Mouse (Mus musculus): ENCODE data around the gene Rarb. TPM values are rescaled to one million over a fixed set of nuclear protein-coding genes. Genes with fewer than 3 reads are reported as not detected.

Rarb gene
- polyA plus RNA-seq, 1 experiment: 0.19 TPM

- TF ChIP-seq MAX (IDR thresholded peaks at IDR 0.05; ENCODE audit: low read depth): no peak
- TF ChIP-seq TCF12 (IDR thresholded peaks at IDR 0.05; ENCODE audit: insufficient read depth, poor library complexity, severe bottlenecking): no peak
- TF ChIP-seq SRF (IDR thresholded peaks at IDR 0.05; ENCODE audit: control insufficient read depth, insufficient read length, low read depth): no peak
- no peak for TF ChIP-seq USF1 (IDR thresholded peaks at IDR 0.05; ENCODE audit: low read depth)
- no peak for TF ChIP-seq E2F4 (IDR thresholded peaks at IDR 0.05; ENCODE audit: insufficient read depth)
- TF ChIP-seq POLR2AphosphoS2 (IDR thresholded peaks at IDR 0.05; ENCODE audit: insufficient read length, low read depth): no peak
- TF ChIP-seq MYOG (IDR thresholded peaks at IDR 0.05; ENCODE audit: control insufficient read depth in 1 of 3, insufficient read depth in 1 of 3, insufficient read length in 2 of 3, low read depth in 2 of 3): no peak
- TF ChIP-seq POLR2A (IDR thresholded peaks at IDR 0.05; ENCODE audit: insufficient read length, low read depth): no peak
- no peak for TF ChIP-seq CEBPB (IDR thresholded peaks at IDR 0.05; ENCODE audit: insufficient read depth, poor library complexity, severe bottlenecking)
- Histone ChIP-seq H3K79me2 (ENCODE audit: control insufficient read depth, insufficient read depth) (no peaks in the 10 kb centered on the region), H3K4me2 (ENCODE audit: low read depth) (no peak overlapping the region), H3K36me3 (ENCODE audit: control insufficient read depth, insufficient read depth) (peaks cover 20% of the 10 kb centered on the region), H3ac (ENCODE audit: control insufficient read depth, insufficient read length) (no peak overlapping the region), H3K4me3 (no peak overlapping the region), H3K27me3 (ENCODE audit: control insufficient read depth, insufficient read depth, insufficient read length) (no peaks in the 10 kb centered on the region)
Measured at GRCm38 (mm10) chr14:16432550-16432949, 386.4 kb downstream of the Rarb start.

- TF ChIP-seq MAX (IDR thresholded peaks at IDR 0.05; ENCODE audit: low read depth): no peak
- no peak for TF ChIP-seq TCF3 (IDR thresholded peaks at IDR 0.05; ENCODE audit: insufficient read length, low read depth)
- no peak for TF ChIP-seq POLR2A (IDR thresholded peaks at IDR 0.05; ENCODE audit: insufficient read length, low read depth)
- TF ChIP-seq REST (IDR thresholded peaks at IDR 0.05; ENCODE audit: insufficient read depth, insufficient read length): no peak
- TF ChIP-seq TCF12 (IDR thresholded peaks at IDR 0.05; ENCODE audit: insufficient read depth, poor library complexity, severe bottlenecking): no peak
- TF ChIP-seq MYOD1 (IDR thresholded peaks at IDR 0.05; ENCODE audit: control insufficient read depth in 1 of 3, insufficient read length in 2 of 3, low read depth in 2 of 3): no peak
- TF ChIP-seq E2F4 (IDR thresholded peaks at IDR 0.05; ENCODE audit: insufficient read depth): no peak
- no peak for TF ChIP-seq SRF (IDR thresholded peaks at IDR 0.05; ENCODE audit: control insufficient read depth, insufficient read length, low read depth)
- TF ChIP-seq POLR2AphosphoS2 (IDR thresholded peaks at IDR 0.05; ENCODE audit: insufficient read length, low read depth): no peak
- no peak for TF ChIP-seq CEBPB (IDR thresholded peaks at IDR 0.05; ENCODE audit: insufficient read depth, poor library complexity, severe bottlenecking)
- no peak for TF ChIP-seq USF1 (IDR thresholded peaks at IDR 0.05; ENCODE audit: low read depth)
- TF ChIP-seq MYOG (IDR thresholded peaks at IDR 0.05; ENCODE audit: control insufficient read depth in 1 of 3, insufficient read depth in 1 of 3, insufficient read length in 2 of 3, low read depth in 2 of 3): no peak
- Histone ChIP-seq H3K4me2 (ENCODE audit: low read depth) (no peak overlapping the region), H3ac (ENCODE audit: control insufficient read depth, insufficient read length) (no peak overlapping the region), H3K27me3 (ENCODE audit: control insufficient read depth, insufficient read depth, insufficient read length) (no peaks in the 10 kb centered on the region), H3K79me2 (ENCODE audit: control insufficient read depth, insufficient read depth) (no peaks in the 10 kb centered on the region), H3K4me3 (no peak overlapping the region), H3K36me3 (ENCODE audit: control insufficient read depth, insufficient read depth) (peaks cover 22% of the 10 kb centered on the region)
Measured at GRCm38 (mm10) chr14:16431941-16432499, 386.9 kb downstream of the Rarb start.

- no peak for TF ChIP-seq REST (IDR thresholded peaks at IDR 0.05; ENCODE audit: insufficient read depth, insufficient read length)
- no peak for TF ChIP-seq POLR2AphosphoS2 (IDR thresholded peaks at IDR 0.05; ENCODE audit: insufficient read length, low read depth)
- no peak for TF ChIP-seq MYOG (IDR thresholded peaks at IDR 0.05; ENCODE audit: control insufficient read depth in 1 of 3, insufficient read depth in 1 of 3, insufficient read length in 2 of 3, low read depth in 2 of 3)
- no peak for TF ChIP-seq POLR2A (IDR thresholded peaks at IDR 0.05; ENCODE audit: insufficient read length, low read depth)
- no peak for TF ChIP-seq E2F4 (IDR thresholded peaks at IDR 0.05; ENCODE audit: insufficient read depth)
- no peak for TF ChIP-seq SRF (IDR thresholded peaks at IDR 0.05; ENCODE audit: control insufficient read depth, insufficient read length, low read depth)
- no peak for TF ChIP-seq TCF3 (IDR thresholded peaks at IDR 0.05; ENCODE audit: insufficient read length, low read depth)
- TF ChIP-seq USF1 (IDR thresholded peaks at IDR 0.05; ENCODE audit: low read depth): no peak
- no peak for TF ChIP-seq MYOD1 (IDR thresholded peaks at IDR 0.05; ENCODE audit: control insufficient read depth in 1 of 3, insufficient read length in 2 of 3, low read depth in 2 of 3)
- TF ChIP-seq CEBPB (IDR thresholded peaks at IDR 0.05; ENCODE audit: insufficient read depth, poor library complexity, severe bottlenecking): no peak
- TF ChIP-seq TCF12 (IDR thresholded peaks at IDR 0.05; ENCODE audit: insufficient read depth, poor library complexity, severe bottlenecking): no peak
- no peak overlapping the region for H3ac ChIP-seq (ENCODE audit: control insufficient read depth, insufficient read length)
- no peak overlapping the region for H3K4me3 ChIP-seq
- no peaks in the 10 kb centered on the region for H3K27me3 ChIP-seq (ENCODE audit: control insufficient read depth, insufficient read depth, insufficient read length)
- peaks cover 48% of the 10 kb centered on the region for H3K36me3 ChIP-seq (ENCODE audit: control insufficient read depth, insufficient read depth)
- H3K4me2 ChIP-seq (ENCODE audit: low read depth): no peak overlapping the region
- H3K79me2 ChIP-seq (ENCODE audit: control insufficient read depth, insufficient read depth): no peaks in the 10 kb centered on the region
Measured at GRCm38 (mm10) chr14:16427569-16427968, 391.4 kb downstream of the Rarb start.

GRCm38 (mm10) chr14:16414163-16414562 lies 404.8 kb downstream of the Rarb start:
- TF ChIP-seq MYOD1 (IDR thresholded peaks at IDR 0.05; ENCODE audit: control insufficient read depth in 1 of 3, insufficient read length in 2 of 3, low read depth in 2 of 3) (no peak), MAX (IDR thresholded peaks at IDR 0.05; ENCODE audit: low read depth) (no peak), USF1 (IDR thresholded peaks at IDR 0.05; ENCODE audit: low read depth) (no peak), MYOG (IDR thresholded peaks at IDR 0.05; ENCODE audit: control insufficient read depth in 1 of 3, insufficient read depth in 1 of 3, insufficient read length in 2 of 3, low read depth in 2 of 3) (no peak), SRF (IDR thresholded peaks at IDR 0.05; ENCODE audit: control insufficient read depth, insufficient read length, low read depth) (no peak), CEBPB (IDR thresholded peaks at IDR 0.05; ENCODE audit: insufficient read depth, poor library complexity, severe bottlenecking) (no peak), POLR2A (IDR thresholded peaks at IDR 0.05; ENCODE audit: insufficient read length, low read depth) (no peak), REST (IDR thresholded peaks at IDR 0.05; ENCODE audit: insufficient read depth, insufficient read length) (no peak), TCF12 (IDR thresholded peaks at IDR 0.05; ENCODE audit: insufficient read depth, poor library complexity, severe bottlenecking) (no peak)
- no peak overlapping the region for H3ac ChIP-seq (ENCODE audit: control insufficient read depth, insufficient read length)
- H3K79me2 ChIP-seq (ENCODE audit: control insufficient read depth, insufficient read depth): no peaks in the 10 kb centered on the region
- H3K4me3 ChIP-seq: no peak overlapping the region
- peaks cover 34% of the 10 kb centered on the region for H3K36me3 ChIP-seq (ENCODE audit: control insufficient read depth, insufficient read depth)
- H3K27me3 ChIP-seq (ENCODE audit: control insufficient read depth, insufficient read depth, insufficient read length): no peaks in the 10 kb centered on the region
- H3K4me2 ChIP-seq (ENCODE audit: low read depth): no peak overlapping the region
